Mouse (Mus musculus) hindbrain, embryonic 15.5 days (tissue): ENCODE results near the gene Ndrg4. TPM values are rescaled to one million over a fixed set of nuclear protein-coding genes. Genes with fewer than 3 reads are reported as not detected.
A peak's percentile ranks its signal among the peaks of the same experiment; 100 is the strongest.
"Not testable (repeated sequence)": the region's sequence is repeated elsewhere in the genome, so short reads cannot be mapped to it uniquely, and the experiment has no call there.

Experiments used
- ATAC-seq: fragments of 200-750 bp; cut with Nextera tagmentation; 2 replicates; pipeline ENCODE4 v1.8.0; 2017; ENCODE audit warnings: low read depth, moderate number of reproducible peaks, moderate TSS enrichment; ENCODE audit not compliant: low FRiP score
- H3K27ac ChIP-seq: fragments of 300-500 bp; sonication (generic); replicated peaks from 2 replicates; pipeline ENCODE4 v1.5.1; 2015; ENCODE audit warnings: mild to moderate bottlenecking, inconsistent platforms
- H3K27me3 ChIP-seq: fragments of 300-500 bp; sonication (generic); 2 replicates; pipeline ENCODE4 v1.6.1; 2015; ENCODE audit warnings: control low read depth, inconsistent platforms
- H3K36me3 ChIP-seq: fragments of 300-500 bp; sonication (generic); 2 replicates; pipeline ENCODE4 v1.6.1; 2015; ENCODE audit warnings: control low read depth, inconsistent platforms
- H3K4me1 ChIP-seq: fragments of 300-500 bp; sonication (generic); replicated peaks from 2 replicates; pipeline ENCODE4 v1.6.1; 2015; ENCODE audit warnings: control low read depth, inconsistent platforms
- H3K4me2 ChIP-seq: fragments of 300-500 bp; sonication (generic); 2 replicates; pipeline ENCODE4 v1.6.1; 2015; ENCODE audit warnings: moderate library complexity, mild to moderate bottlenecking, inconsistent platforms
- H3K4me3 ChIP-seq: fragments of 300-500 bp; sonication (generic); 2 replicates; pipeline ENCODE4 v1.5.1; 2015; ENCODE audit warnings: mild to moderate bottlenecking, inconsistent platforms
- H3K9ac ChIP-seq: fragments of 300-500 bp; sonication (generic); 2 replicates; pipeline ENCODE4 v1.6.1; 2015; ENCODE audit warnings: inconsistent platforms
- H3K9me3 ChIP-seq: fragments of 300-500 bp; sonication (generic); 2 replicates; pipeline ENCODE4 v1.6.1; 2016; ENCODE audit warnings: control low read depth, inconsistent platforms
- WGBS: fragments of 180-500 bp; shearing (Covaris S2); methylation state at CpG from one replicate; pipeline ENCODE4 v1.1.7; 2015; 5-methylcytosine and 5-hydroxymethylcytosine counted together
- polyA plus RNA-seq: library from polyadenylated mRNA; unstranded; fragments of >200 nt; fragmentation: Nextera tagmentation; extraction: Ambion mirVana; gene quantifications from 2 replicates; pipeline ENCODE4 v1.2.1, GENCODE M21; 2015

The Ndrg4 gene
- polyA plus RNA-seq, 1 experiment from 2014 or later, result 454 TPM

GRCm38 (mm10) chr8:95661575-95661974 is 15.2 kb upstream of the Ndrg4 start:
- ATAC-seq, result no peak
- Histone ChIP-seq H3K4me2 (no peak overlapping the region), H3K4me3 (no peak overlapping the region), H3K4me1 (no peaks in the 10 kb centered on the region), H3K27ac (no peak overlapping the region), H3K27me3 (no peaks in the 10 kb centered on the region), H3K9me3 (no peaks in the 10 kb centered on the region), H3K36me3 (no peaks in the 10 kb centered on the region), H3K9ac (no peak overlapping the region)
- WGBS, result 89% methylated on average over 6 of the region's 6 CpGs

DNA sequence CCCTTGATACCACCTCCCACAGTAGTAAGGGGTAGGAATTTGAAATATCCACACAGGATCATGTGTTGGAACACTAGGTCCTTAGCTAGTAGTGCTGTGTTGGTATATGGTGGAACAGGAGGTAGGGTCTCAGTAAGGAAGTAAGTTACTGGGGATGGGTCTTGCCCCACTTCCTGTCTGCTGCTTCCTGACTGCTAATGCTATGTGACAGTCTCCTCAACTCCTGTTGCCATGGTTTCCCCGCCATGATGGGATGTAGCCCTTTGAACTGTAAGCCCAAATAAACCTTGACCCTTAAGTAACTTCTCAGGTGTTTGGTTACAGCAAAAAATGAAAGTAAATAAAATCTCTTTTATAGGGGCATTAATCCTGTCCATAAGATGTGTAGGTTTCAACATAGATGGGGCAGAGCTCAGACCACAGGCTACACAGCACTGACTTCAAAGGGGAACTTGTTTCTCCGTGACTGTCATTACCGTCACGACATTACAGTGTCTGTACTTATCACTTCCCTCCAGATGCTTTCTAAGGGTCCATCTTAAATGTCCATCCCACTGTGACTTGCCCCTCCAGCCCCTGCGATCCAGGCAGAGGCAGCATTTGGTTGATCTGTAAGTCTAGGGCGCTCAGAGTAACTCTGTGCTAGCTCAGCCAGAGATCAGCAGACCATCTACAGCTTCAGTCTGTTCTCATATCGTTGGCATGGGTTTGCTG is 13.7 kb upstream of the Ndrg4 start:
- Histone ChIP-seq H3K4me1 (no peaks in the 10 kb centered on the region), H3K9me3 (no peaks in the 10 kb centered on the region), H3K4me3 (no peak overlapping the region), H3K27me3 (no peaks in the 10 kb centered on the region), H3K27ac (no peak overlapping the region), H3K9ac (no peak overlapping the region), H3K4me2 (no peak overlapping the region), H3K36me3 (no peaks in the 10 kb centered on the region)
- 88% methylated on average over 7 of the region's 7 CpGs for WGBS
- no peak for ATAC-seq

- Histone ChIP-seq H3K27ac (no peak overlapping the region), H3K4me2 (no peak overlapping the region), H3K27me3 (no peaks in the 10 kb centered on the region), H3K9ac (no peak overlapping the region), H3K4me3 (no peak overlapping the region), H3K4me1 (no peaks in the 10 kb centered on the region), H3K9me3 (no peaks in the 10 kb centered on the region), H3K36me3 (no peaks in the 10 kb centered on the region)
- ATAC-seq, result no peak
- WGBS, result 79% methylated on average over 4 of the region's 4 CpGs
Measured at GRCm38 (mm10) chr8:95663599-95663949, 13.2 kb upstream of the Ndrg4 start.

GRCm38 (mm10) chr8:95665813-95666452 is 10.8 kb upstream of the Ndrg4 start:
- H3K27me3 ChIP-seq, H3K27ac ChIP-seq, H3K4me1 ChIP-seq, H3K4me3 ChIP-seq, H3K4me2 ChIP-seq, H3K9me3 ChIP-seq, H3K9ac ChIP-seq, ATAC-seq, H3K36me3 ChIP-seq: not testable (repeated sequence)
- WGBS, result 95% methylated on average over 11 of the region's 11 CpGs

- Histone ChIP-seq H3K36me3 (no peaks in the 10 kb centered on the region), H3K9me3 (no peaks in the 10 kb centered on the region), H3K27me3 (no peaks in the 10 kb centered on the region), H3K9ac (no peak overlapping the region), H3K4me2 (no peak overlapping the region), H3K4me1 (no peaks in the 10 kb centered on the region), H3K4me3 (no peak overlapping the region), H3K27ac (no peak overlapping the region)
- WGBS, result 52% methylated on average over 8 of the region's 8 CpGs
- no peak for ATAC-seq
Measured at GRCm38 (mm10) chr8:95668163-95668958, 8.4 kb upstream of the Ndrg4 start.

DNA sequence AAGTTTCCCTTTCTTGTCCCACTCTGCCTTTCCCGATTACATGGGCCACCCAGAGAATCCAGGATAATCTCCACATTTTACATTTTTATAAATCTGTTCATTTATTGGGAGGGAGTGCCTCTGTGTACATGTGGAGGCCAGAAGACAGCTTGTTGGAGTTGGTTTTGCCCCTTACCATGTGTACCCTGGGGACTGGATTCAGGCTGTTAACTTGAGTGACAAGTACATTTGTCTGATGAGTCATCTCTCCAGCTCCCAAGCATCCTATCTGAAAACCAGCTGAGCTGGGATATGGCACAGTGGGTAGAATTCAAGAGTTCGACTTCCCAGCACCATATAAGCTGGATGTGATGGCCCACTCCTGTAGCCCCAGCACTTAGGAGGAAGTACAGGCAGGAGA is 6.8 kb upstream of the Ndrg4 start:
- Histone ChIP-seq H3K9me3 (no peaks in the 10 kb centered on the region), H3K27me3 (no peaks in the 10 kb centered on the region), H3K27ac (no peak overlapping the region), H3K4me2 (no peak overlapping the region), H3K9ac (no peak overlapping the region), H3K4me3 (no peak overlapping the region), H3K36me3 (no peaks in the 10 kb centered on the region), H3K4me1 (0 out of 2 replicates have a peak, but pooled peaks cover 3% of the 10 kb centered on the region)
- WGBS, result 86% methylated on average over 2 of the region's 2 CpGs
- no peak for ATAC-seq

GRCm38 (mm10) chr8:95671861-95672260 is 4.9 kb upstream of the Ndrg4 start:
- no peak for ATAC-seq
- no peaks in the 10 kb centered on the region for H3K36me3 ChIP-seq
- H3K27ac ChIP-seq, result no peak overlapping the region
- peaks cover 6% of the 10 kb centered on the region; the same call in 1 of the 2 replicates for H3K4me1 ChIP-seq
- peaks cover 5% of the 10 kb centered on the region; the same call in 1 of the 2 replicates for H3K27me3 ChIP-seq
- H3K9ac ChIP-seq, result no peak overlapping the region
- H3K9me3 ChIP-seq, result no peaks in the 10 kb centered on the region
- no peak overlapping the region for H3K4me2 ChIP-seq
- 86% methylated on average over 6 of the region's 6 CpGs for WGBS
- H3K4me3 ChIP-seq, result no peak overlapping the region

DNA sequence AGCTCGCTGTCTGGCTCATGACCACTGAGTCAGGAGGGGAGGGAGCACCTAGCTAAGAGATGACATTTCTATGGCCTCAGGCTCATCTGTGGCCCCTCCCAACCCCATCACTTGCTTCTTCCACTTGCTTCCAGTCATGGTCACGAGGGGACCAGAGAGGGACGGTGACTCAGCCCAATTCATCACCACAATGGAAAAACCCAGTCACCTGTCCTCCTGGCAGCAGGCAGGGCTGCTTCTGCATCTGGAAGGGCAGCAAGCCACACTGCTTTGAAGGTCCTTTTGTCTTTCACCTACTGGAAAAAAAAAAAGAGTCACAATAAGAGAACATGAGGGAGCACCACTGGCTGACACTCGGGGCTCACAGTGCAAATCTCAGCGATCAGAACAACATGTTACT is 4.0 kb upstream of the Ndrg4 start:
- Histone ChIP-seq H3K4me1 (peaks cover 14% of the 10 kb centered on the region; the same call in 1 of the 2 replicates), H3K36me3 (no peaks in the 10 kb centered on the region), H3K9me3 (no peaks in the 10 kb centered on the region), H3K27ac (no peak overlapping the region), H3K27me3 (peaks cover 7% of the 10 kb centered on the region; the same call in 1 of the 2 replicates), H3K9ac (no peak overlapping the region), H3K4me3 (no peak overlapping the region), H3K4me2 (no peak overlapping the region)
- 85% methylated on average over 5 of the region's 5 CpGs for WGBS
- ATAC-seq, result no peak

DNA sequence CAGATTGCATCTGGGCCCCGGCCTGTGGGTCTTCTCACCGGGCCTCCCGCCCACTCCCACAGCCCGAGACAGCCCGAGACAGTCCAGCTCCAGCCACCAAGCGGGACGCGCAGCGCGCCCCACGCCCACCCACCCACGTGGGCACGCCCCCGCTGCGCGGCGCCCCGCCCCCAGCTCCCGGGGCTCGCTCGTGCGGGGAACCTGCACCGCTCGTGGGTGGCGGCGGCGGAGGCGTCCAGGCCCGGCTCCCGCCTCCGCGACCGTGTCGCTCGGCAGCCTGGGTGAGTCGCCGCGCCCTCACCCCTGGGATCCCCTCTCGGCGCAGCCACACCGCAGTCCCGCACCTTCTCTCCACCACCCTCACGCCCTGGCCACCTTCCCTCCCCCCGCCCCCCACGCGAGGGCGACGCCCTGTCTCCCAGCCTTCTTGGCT is 827 bp downstream of the Ndrg4 start:
- Histone ChIP-seq H3K4me3 (peak overlapping the region; percentile 83), H3K36me3 (no peaks in the 10 kb centered on the region), H3K9me3 (no peaks in the 10 kb centered on the region), H3K9ac (peak overlapping the region; percentile 79), H3K4me2 (peak overlapping the region; percentile 80), H3K27me3 (peaks cover 9% of the 10 kb centered on the region; the same call in 1 of the 2 replicates), H3K4me1 (peaks cover 42% of the 10 kb centered on the region), H3K27ac (peak overlapping the region; percentile 75)
- WGBS, result 1% methylated on average over 36 of the region's 48 CpGs
- ATAC-seq, result peak; percentile 75

DNA sequence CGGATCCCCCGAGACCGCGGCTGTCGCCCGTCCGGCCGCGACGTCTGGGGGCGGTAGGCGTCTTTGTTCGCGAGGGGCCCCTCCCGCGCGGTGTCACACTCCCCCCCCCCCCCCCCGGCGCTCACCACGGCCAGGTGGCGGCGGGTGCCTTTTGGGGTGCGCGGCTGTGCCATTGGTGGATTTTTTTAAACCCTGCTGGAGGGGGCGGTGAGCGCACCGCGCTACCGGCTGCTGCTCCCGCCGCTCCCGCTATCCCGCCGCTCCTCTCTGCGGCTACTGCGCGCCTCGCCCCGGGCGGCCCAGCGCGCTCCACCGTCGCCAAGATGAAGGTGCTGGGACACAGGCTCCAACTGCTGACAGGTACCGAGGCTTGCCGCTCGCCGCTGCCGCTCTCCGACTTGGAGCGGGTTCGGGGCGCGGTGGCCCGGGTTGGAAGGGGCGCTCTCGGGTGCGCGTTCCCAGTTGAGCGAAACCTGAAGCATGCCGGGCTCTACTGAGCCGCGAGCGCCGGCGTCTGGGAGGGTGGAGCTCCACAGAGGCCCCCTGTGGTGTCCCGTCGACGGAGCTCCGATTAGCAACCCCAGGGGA is 1.3 kb downstream of the Ndrg4 start:
- ATAC-seq, result peak; percentile 76
- H3K27me3 ChIP-seq, result peaks cover 9% of the 10 kb centered on the region; the same call in 1 of the 2 replicates

DNA sequence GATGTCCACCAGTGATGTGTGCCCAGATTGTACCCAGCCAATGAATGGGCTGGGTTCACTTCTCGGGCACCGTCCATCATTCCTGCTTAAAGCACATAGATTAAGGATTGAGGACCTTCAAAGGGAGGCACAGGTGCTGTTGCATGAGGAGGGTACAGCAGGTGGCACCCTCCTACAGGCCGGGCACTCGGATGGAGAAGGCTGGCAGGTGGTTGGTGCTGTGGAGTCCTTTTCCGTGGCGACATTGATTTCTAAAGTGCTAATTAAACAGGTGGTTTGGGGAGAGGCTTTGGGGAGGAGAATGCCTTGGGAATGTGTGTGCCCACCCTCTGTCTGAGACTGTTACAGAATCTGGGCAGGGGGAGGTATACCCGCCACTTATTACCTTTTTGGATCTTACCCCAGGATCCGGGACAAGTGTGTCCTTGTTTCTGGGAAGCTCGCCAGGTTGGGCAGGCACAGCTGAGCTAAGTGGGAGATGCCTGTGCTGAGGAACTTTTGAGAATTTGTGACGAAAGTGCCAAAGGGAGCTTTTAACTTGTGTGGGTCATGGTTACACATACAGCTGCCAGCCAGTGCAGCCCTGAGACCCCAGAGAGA is 11.4 kb downstream of the Ndrg4 start:
- ATAC-seq, result no peak
- WGBS, result 74% methylated on average over 10 of the region's 10 CpGs
- no peak overlapping the region for H3K27ac ChIP-seq

More for the DNA sequence above, 1.3 kb downstream of the Ndrg4 start:
- Histone ChIP-seq H3K9me3 (no peaks in the 10 kb centered on the region), H3K36me3 (no peaks in the 10 kb centered on the region), H3K9ac (peak overlapping the region; percentile 79), H3K4me2 (peak overlapping the region; percentile 80), H3K4me3 (peak overlapping the region; percentile 83), H3K27ac (peak overlapping the region; percentile 75), H3K4me1 (peaks cover 42% of the 10 kb centered on the region)
- WGBS, result under 1% methylated on average over 69 of the region's 70 CpGs

More for the DNA sequence above, 11.4 kb downstream of the Ndrg4 start:
- Histone ChIP-seq H3K9ac (no peak overlapping the region), H3K4me1 (no peaks in the 10 kb centered on the region), H3K36me3 (no peaks in the 10 kb centered on the region), H3K27me3 (no peaks in the 10 kb centered on the region; the same call in 1 of the 2 replicates), H3K4me3 (no peak overlapping the region), H3K4me2 (no peak overlapping the region), H3K9me3 (no peaks in the 10 kb centered on the region)
